Mouse (Mus musculus) limb, embryonic 10.5 days (tissue): ENCODE measurements around the gene Piezo1. TPM values are rescaled to one million over a fixed set of nuclear protein-coding genes. Genes with fewer than 3 reads are reported as not detected.

Source experiments
- DNase-seq: peaks from one replicate; pipeline ENCODE4 v3.0.0-alpha.2; 2017; ENCODE audit warnings: low spot score
- H3K27ac ChIP-seq: fragments of 300-500 bp; sonication (generic); 2 replicates; pipeline ENCODE4 v1.5.1; 2016; ENCODE audit warnings: mild to moderate bottlenecking
- H3K27me3 ChIP-seq: fragments of 300-500 bp; sonication (generic); 2 replicates; pipeline ENCODE4 v1.6.1; 2016; ENCODE audit warnings: low read depth, mild to moderate bottlenecking; ENCODE audit not compliant: poor library complexity, severe bottlenecking
- H3K36me3 ChIP-seq: fragments of 300-500 bp; sonication (generic); 2 replicates; pipeline ENCODE4 v1.6.1; 2016; ENCODE audit warnings: mild to moderate bottlenecking, moderate library complexity
- H3K4me1 ChIP-seq: fragments of 300-500 bp; sonication (generic); 2 replicates; pipeline ENCODE4 v1.6.1; 2016
- H3K4me3 ChIP-seq: fragments of 300-500 bp; sonication (generic); 2 replicates; pipeline ENCODE4 v1.5.1; 2016; ENCODE audit warnings: mild to moderate bottlenecking, moderate library complexity
- H3K9me3 ChIP-seq: fragments of 300-500 bp; sonication (generic); replicated peaks from 2 replicates; pipeline ENCODE4 v1.6.1; 2016; ENCODE audit warnings: mild to moderate bottlenecking
- WGBS: fragments of 180-500 bp; shearing (Covaris S2); methylation state at CpG from one replicate; pipeline ENCODE4 v1.1.7; 2016; 5-methylcytosine and 5-hydroxymethylcytosine counted together
- polyA plus RNA-seq: library from polyadenylated mRNA; unstranded; fragments of >200 nt; fragmentation: Nextera tagmentation; extraction: Ambion mirVana; gene quantifications from 2 replicates; pipeline ENCODE4 v1.2.1, GENCODE M21; 2016

Piezo1 gene
- polyA plus RNA-seq, 1 experiment from 2014 or later: 10.7 TPM

GRCm38 (mm10) chr8:122567361-122568108 is 16.4 kb upstream of the Piezo1 start, which contains the start of gene Cdt1:
Cdt1 (plus strand) TSS chr8:122568015.
- under 1% methylated on average over 62 of the region's 62 CpGs for WGBS
- Histone ChIP-seq H3K27ac (peak within 1 kb of the TSS; percentile 98), H3K4me1 (peaks cover 52% of the 10 kb centered on the region), H3K36me3 (peaks cover 42% of the 10 kb centered on the region), H3K9me3 (no peaks in the 10 kb centered on the region), H3K27me3 (no peaks in the 10 kb centered on the region), H3K4me3 (peak within 1 kb of the TSS; percentile 98)
- DNase-seq: peak; percentile 99

DNA sequence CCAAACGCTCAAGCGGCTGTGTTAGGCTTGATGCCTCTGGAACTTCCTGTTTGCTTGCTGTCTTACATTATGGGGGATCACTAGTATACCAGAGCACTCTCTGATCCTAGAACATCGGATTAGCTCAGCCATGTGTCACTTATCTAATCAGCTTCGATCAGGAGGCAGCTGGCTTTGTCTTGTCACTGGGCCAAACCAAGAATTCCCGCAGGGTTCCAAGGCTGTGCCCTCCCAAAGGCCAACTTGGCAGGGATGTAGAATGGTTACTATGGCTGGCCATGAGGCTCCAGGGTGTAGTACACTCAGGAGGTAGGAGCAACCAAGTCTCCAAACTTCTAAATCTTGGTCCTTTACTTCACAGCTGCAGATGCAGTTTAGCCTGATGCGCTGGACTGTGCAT is 15.6 kb upstream of the Piezo1 start:
- WGBS: 60% methylated on average over 6 of the region's 6 CpGs

DNA sequence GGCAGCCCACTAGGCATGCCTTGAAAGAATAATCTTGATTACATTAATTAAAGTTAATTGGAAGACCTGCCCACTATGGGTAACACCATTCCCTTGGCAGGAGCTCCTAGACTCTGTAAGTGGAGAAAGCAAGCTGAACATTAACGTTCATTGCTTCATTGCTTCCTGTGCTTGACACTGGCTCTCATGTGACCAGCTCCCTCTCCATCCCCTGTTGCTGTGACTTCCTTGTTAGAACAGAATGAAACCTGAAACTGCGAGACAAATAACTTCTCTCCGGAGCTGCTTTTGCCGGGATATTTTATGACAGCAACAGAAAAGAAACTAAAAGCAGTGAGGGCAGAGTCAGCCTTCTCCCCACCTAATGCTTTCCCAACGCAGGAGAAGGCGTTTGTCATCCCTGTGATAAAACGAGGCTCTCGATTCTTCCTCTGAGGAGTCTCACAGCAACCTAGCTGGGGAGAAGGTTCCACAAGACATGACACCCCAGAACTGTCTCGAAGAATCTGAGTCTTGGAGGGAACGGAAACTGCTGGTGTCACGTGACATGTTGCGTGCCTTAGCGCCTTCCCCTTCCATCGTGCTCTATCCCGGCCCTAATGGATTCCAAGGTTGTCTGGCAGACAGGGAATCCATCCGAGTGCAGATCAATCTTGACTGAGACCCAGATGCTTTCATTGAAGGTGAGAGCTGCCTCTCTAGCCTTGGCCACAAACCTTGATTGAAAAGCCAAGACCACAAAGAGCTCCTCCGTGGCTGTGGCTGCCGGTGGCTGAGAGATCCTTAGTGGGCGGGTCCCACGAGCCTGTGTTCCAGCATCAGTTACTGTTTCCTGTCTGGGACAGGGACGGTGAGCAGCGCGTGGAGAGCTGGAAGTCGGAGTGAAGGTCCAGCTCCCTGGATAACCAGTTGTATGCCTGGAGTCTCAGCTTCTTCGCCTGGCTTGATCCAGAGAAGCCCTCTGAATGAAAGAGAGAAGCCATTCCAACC is 13.5 kb upstream of the Piezo1 start:
- H3K27me3 ChIP-seq: no peaks in the 10 kb centered on the region
- no peak for DNase-seq
- 85% methylated on average over 25 of the region's 25 CpGs for WGBS
- peaks cover 38% of the 10 kb centered on the region for H3K4me1 ChIP-seq
- no peaks in the 10 kb centered on the region for H3K9me3 ChIP-seq
- peaks cover 14% of the 10 kb centered on the region for H3K36me3 ChIP-seq
- no peak overlapping the region for H3K4me3 ChIP-seq
- H3K27ac ChIP-seq: peak overlapping the region; percentile 42; the same call in 1 of the 2 replicates

More for the DNA sequence above, 15.6 kb upstream of the Piezo1 start:
- no peaks in the 10 kb centered on the region for H3K9me3 ChIP-seq
- H3K27ac ChIP-seq: peak overlapping the region; percentile 98
- H3K4me1 ChIP-seq: peaks cover 49% of the 10 kb centered on the region
- peak overlapping the region; percentile 98 for H3K4me3 ChIP-seq
- no peak for DNase-seq
- H3K27me3 ChIP-seq: no peaks in the 10 kb centered on the region
- H3K36me3 ChIP-seq: peaks cover 35% of the 10 kb centered on the region

DNA sequence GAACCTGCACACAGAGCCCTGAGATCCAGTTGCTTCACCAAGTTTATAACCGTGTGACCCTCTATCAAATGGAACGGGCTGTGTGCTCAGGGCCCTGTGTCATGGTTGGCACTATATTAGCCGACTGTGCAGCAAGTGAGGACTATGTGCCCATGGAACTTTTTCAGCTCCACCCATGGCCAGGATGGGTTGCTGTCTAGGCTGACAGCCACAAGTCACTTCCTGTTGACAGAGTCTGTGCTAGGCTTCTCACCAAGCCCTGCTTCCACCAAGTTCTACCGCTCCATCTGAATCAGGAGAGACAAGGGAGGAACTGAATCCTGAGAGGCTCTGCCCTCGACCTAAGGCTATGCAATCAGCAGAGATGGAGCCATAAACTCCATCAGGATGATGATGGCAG is 10.1 kb upstream of the Piezo1 start:
- peaks cover 4% of the 10 kb centered on the region for H3K36me3 ChIP-seq
- no peak overlapping the region for H3K27ac ChIP-seq
- WGBS: 81% methylated on average over 5 of the region's 5 CpGs
- no peak overlapping the region for H3K4me3 ChIP-seq
- no peak for DNase-seq
- peaks cover 40% of the 10 kb centered on the region for H3K4me1 ChIP-seq
- H3K9me3 ChIP-seq: no peaks in the 10 kb centered on the region
- no peaks in the 10 kb centered on the region for H3K27me3 ChIP-seq

DNA sequence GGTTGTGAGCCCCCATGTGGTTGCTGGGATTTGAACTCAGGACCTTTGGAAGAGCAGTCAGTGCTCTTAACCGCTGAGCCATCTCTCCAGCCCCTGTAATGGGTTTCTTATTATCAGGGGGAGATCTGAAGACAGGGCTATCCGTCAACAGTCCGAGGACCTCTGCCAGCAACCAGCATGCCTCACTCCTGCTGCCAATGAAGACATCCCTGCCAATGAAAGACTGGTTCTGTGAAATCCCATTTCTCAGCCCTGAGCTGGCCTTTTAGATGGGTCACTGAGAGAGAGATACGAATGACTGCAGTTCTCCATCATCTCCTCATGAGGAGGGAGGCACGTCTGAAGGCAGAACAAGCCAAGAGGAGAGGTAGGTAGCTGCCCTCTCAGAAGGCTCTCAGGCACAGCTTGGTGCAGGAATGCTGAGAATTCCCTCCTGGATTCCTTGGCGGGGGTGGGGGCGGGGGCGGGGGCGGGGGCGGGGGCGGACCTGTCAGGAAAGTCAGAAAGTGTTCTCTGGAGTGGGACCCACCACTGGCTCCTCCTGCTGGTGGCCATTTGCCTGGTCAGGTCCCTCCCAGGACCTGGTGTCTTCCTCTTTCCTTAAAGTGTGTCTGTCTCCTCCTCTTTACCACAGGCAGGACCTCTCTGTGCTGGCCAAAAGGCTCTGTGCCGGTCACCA is 7.7 kb upstream of the Piezo1 start:
- Histone ChIP-seq H3K27me3 (no peaks in the 10 kb centered on the region), H3K4me3 (0 out of 2 replicates have a peak overlapping the region, but pooled peaks have one; percentile 6), H3K9me3 (no peaks in the 10 kb centered on the region), H3K27ac (peak overlapping the region; percentile 37), H3K4me1 (peaks cover 33% of the 10 kb centered on the region), H3K36me3 (no peaks in the 10 kb centered on the region)
- peak; percentile 56 for DNase-seq
- 10% methylated on average over 12 of the region's 12 CpGs for WGBS

DNA sequence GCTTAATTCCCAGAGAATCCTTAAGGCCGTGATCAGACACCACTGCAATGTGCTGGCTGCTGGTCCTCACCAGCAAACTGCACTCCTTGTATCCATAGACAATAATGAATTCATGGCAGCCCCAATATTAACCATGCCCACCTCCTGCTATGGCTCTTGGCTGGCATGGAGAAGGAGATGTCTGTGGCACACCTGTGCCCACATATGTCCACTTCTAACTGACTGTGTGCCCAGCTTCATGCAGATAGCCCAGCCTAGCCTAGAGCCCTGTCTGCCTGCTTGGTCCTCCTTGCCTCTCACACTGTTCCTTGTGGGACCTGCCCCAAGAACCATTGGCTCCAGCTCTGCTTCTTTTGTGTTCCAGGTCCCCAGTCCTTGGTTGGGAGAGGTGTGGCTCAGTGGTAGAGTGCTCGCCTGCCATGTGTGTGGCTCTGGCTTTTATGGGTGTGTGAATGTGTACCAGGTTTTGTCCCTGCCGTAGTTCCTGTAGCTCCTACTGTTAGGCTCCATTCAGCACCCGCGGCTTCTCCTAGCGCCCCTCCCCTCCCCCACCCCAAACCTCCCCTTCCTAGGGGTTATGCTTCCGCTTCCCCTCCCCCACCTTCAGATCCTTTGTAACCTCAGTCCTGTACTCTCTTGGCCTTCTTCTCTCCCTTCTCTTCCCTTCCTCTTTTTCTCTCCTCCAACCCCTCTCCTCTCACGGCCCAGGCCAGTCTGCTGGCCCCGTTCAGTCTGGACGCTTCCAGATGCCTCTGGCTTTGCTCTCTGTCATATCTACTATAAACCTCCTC is 6.3 kb upstream of the Piezo1 start:
- Histone ChIP-seq H3K27ac (peak overlapping the region; percentile 80), H3K4me3 (peak overlapping the region; percentile 2; the same call in 1 of the 2 replicates), H3K4me1 (peaks cover 33% of the 10 kb centered on the region), H3K36me3 (no peaks in the 10 kb centered on the region), H3K27me3 (no peaks in the 10 kb centered on the region), H3K9me3 (no peaks in the 10 kb centered on the region)
- no peak for DNase-seq
- WGBS: 48% methylated on average over 10 of the region's 10 CpGs

GRCm38 (mm10) chr8:122556030-122557009 is 5.2 kb upstream of the Piezo1 start:
- Histone ChIP-seq H3K27me3 (no peaks in the 10 kb centered on the region), H3K4me1 (peaks cover 38% of the 10 kb centered on the region), H3K9me3 (no peaks in the 10 kb centered on the region), H3K27ac (peak overlapping the region; percentile 80), H3K4me3 (no peak overlapping the region), H3K36me3 (no peaks in the 10 kb centered on the region)
- WGBS: 70% methylated on average over 12 of the region's 12 CpGs
- no peak for DNase-seq

- DNase-seq: no peak
- no peaks in the 10 kb centered on the region for H3K36me3 ChIP-seq
- 93% methylated on average over 6 of the region's 6 CpGs for WGBS
- peaks cover 53% of the 10 kb centered on the region for H3K4me1 ChIP-seq
- no peak overlapping the region for H3K4me3 ChIP-seq
- H3K27ac ChIP-seq: no peak overlapping the region
- no peaks in the 10 kb centered on the region for H3K9me3 ChIP-seq
- no peaks in the 10 kb centered on the region for H3K27me3 ChIP-seq
Observed at GRCm38 (mm10) chr8:122554786-122555185, 3.7 kb upstream of the Piezo1 start.

DNA sequence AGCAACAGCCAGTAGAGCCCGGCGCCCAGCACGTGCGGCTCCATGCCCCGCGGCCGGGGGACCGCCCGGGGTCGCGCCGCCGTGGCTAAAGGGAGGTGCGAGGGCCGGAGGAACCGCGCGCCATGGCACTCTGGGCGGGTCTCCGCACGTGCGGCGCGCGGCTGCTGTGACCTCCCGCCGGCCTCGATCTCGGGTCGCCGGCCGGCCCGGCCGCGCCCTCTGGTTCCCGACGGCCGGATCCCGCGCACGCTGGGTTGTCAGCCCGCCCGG is 199 bp downstream of the Piezo1 start:
- Histone ChIP-seq H3K27me3 (no peaks in the 10 kb centered on the region), H3K36me3 (peaks cover 10% of the 10 kb centered on the region; the same call in 1 of the 2 replicates), H3K27ac (peak overlapping the region; percentile 96), H3K4me3 (peak overlapping the region; percentile 79), H3K9me3 (no peaks in the 10 kb centered on the region), H3K4me1 (peaks cover 59% of the 10 kb centered on the region)
- no peak for DNase-seq
- under 1% methylated on average over 42 of the region's 43 CpGs for WGBS

DNA sequence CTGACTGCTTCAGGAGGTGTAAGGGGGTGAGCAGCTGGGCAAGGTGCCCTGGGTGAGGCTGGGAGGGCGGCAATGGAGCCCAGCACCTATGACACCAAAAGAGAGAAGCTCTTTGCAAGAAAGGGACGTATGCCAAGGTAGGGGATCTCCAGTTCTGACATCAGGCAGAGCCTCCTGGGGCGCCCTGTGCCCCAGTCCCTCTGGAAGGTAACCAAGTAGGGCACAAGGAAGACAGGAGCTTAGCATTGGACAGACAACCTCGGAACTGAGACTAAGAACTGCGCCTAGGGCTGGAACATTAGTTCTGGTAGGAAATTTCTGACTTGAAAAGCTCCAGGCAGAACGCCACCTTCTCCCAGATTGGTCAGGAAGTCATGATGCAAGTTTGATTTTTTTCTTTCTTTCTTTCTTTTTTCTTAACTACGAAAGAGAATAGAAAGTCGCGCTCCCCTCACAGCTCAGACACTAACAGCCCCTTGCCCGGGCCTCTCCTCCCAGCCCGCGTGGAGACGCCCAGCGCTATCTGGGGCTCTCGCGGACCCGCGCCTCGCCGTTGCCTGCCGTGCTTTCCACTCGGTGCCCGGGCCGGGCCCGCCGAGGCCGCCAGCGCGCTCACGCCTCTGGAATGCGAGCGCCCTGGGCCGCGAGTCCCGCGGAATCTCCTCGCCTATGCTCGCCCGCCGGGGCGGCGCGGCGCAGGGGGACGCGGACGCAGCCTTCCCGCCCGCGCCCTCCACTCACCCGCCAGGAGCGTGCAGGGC is 715 bp downstream of the Piezo1 start:
- Histone ChIP-seq H3K4me1 (peaks cover 60% of the 10 kb centered on the region), H3K27ac (peak overlapping the region; percentile 96)
- WGBS: 3% methylated on average over 52 of the region's 52 CpGs

More for the DNA sequence above, 715 bp downstream of the Piezo1 start:
- H3K27me3 ChIP-seq: no peaks in the 10 kb centered on the region
- H3K36me3 ChIP-seq: peaks cover 10% of the 10 kb centered on the region; the same call in 1 of the 2 replicates
- peak; percentile 80 for DNase-seq
- H3K4me3 ChIP-seq: peak overlapping the region; percentile 79
- no peaks in the 10 kb centered on the region for H3K9me3 ChIP-seq
